Comparison of ENCODE assay signal across 9 mouse cellular contexts in the genomic region with DNA sequence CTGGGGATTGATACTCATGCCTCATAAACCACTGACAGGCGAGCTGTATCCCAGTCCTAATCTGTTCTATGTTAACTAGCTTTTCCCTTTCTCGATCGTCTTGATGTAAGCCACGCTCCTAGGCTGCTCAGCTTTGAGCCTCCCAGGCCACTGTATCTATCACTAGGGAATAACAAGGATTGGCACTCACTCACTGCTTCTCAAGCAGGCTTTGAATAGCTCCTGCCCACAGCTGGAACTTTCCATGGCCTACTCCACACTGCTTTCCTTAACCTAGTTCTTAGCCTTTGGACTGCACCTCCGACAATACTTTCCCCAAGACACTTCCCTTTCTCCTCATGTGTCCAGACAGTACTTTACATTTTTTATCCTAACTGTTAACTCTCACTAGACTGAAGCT. TPM values are rescaled to one million over a fixed set of nuclear protein-coding genes. Genes with fewer than 3 reads are reported as not detected.
DNase-seq lines count a peak whose midpoint lies in the region; ATAC-seq and TF ChIP-seq lines count a peak whose summit lies in the region.
"Had no signal": no experiment of that assay in that cellular context is flagged by ENCODE, and none has a peak within 500 bp of the region (broad histone marks: within the 10 kb centered on the region; RNA-seq: fewer than 3 reads in every experiment).

No protein-coding gene starts in this region.

- WGBS in lung, embryonic 14.5 days: 86% methylated on average over 5 of the region's 5 CpGs
- WGBS in heart, embryonic 10.5 days: 84% methylated on average over 5 of the region's 5 CpGs
- WGBS in neural tube, embryonic 15.5 days: 59% methylated on average over 5 of the region's 5 CpGs

- H3K4me2 ChIP-seq in lung, embryonic 14.5 days: peak overlapping the region; percentile 64
- H3K4me2 ChIP-seq in neural tube, embryonic 15.5 days: peak overlapping the region; percentile 71

- H3K27me3 ChIP-seq in lung, embryonic 14.5 days (ENCODE audit: insufficient read depth, low read length): no peaks in the 10 kb centered on the region
- H3K27me3 ChIP-seq in heart, embryonic 10.5 days (ENCODE audit: insufficient read depth, poor library complexity, severe bottlenecking): no peaks in the 10 kb centered on the region
- H3K27me3 ChIP-seq in neural tube, embryonic 15.5 days (replicated peaks): no peaks in the 10 kb centered on the region
- H3K27me3 ChIP-seq: Patski had no signal

- ATAC-seq in lung, embryonic 14.5 days (ENCODE audit: insufficient read depth): no peak
- no peak for ATAC-seq in neural tube, embryonic 15.5 days (ENCODE audit: low FRiP score)
- ATAC-seq: Patski had no signal

- peaks cover 67% of the 10 kb centered on the region for H3K36me3 ChIP-seq in lung, embryonic 14.5 days (ENCODE audit: insufficient read depth)
- H3K36me3 ChIP-seq in heart, embryonic 10.5 days: peaks cover 69% of the 10 kb centered on the region
- H3K36me3 ChIP-seq in neural tube, embryonic 15.5 days: peaks cover 57% of the 10 kb centered on the region

- peak overlapping the region; percentile 68 for H3K4me3 ChIP-seq in lung, embryonic 14.5 days (ENCODE audit: low read depth, low read length)
- H3K4me3 ChIP-seq in heart, embryonic 10.5 days: peak overlapping the region; percentile 87
- H3K4me3 ChIP-seq in neural tube, embryonic 15.5 days (replicated peaks): peak overlapping the region; percentile 95

- no peak for TF ChIP-seq CTCF in lung, embryonic 14.5 days (IDR thresholded peaks at IDR 0.05; ENCODE audit: low read depth)

- DNase-seq in lung, embryonic 14.5 days: no peak
- DNase-seq in lung, postnatal 10 days: no peak
- no peak for DNase-seq in heart, embryonic 10.5 days (ENCODE audit: low spot score)
- DNase-seq in kidney, postnatal 25 days: peak; percentile 14 to 35
- no peak for DNase-seq in left cerebral cortex, adult 18-20 months (ENCODE audit: low spot score in 2 of 2)
- no peak for DNase-seq in frontal cortex, postnatal 14 days (ENCODE audit: low spot score in 2 of 2)
- no peak for DNase-seq in ovary, postnatal 14 days (ENCODE audit: low spot score)

- no peak overlapping the region for H3K27ac ChIP-seq in lung, embryonic 14.5 days (ENCODE audit: low read depth)
- H3K27ac ChIP-seq in heart, embryonic 10.5 days: no peak overlapping the region
- peak overlapping the region; percentile 20; the same call in 1 of the 2 replicates for H3K27ac ChIP-seq in neural tube, embryonic 15.5 days (replicated peaks)

- H3K9me3 ChIP-seq in lung, embryonic 14.5 days (ENCODE audit: low read depth, low read length): no peaks in the 10 kb centered on the region
- H3K9me3 ChIP-seq in heart, embryonic 10.5 days: no peaks in the 10 kb centered on the region
- H3K9me3 ChIP-seq in neural tube, embryonic 15.5 days (replicated peaks): no peaks in the 10 kb centered on the region

- no peak overlapping the region for H3K9ac ChIP-seq in lung, embryonic 14.5 days
- no peak overlapping the region for H3K9ac ChIP-seq in neural tube, embryonic 15.5 days (replicated peaks)

- no peaks in the 10 kb centered on the region for H3K4me1 ChIP-seq in lung, embryonic 14.5 days (ENCODE audit: insufficient read depth)
- peaks cover 10% of the 10 kb centered on the region for H3K4me1 ChIP-seq in heart, embryonic 10.5 days
- H3K4me1 ChIP-seq in neural tube, embryonic 15.5 days: peaks cover 23% of the 10 kb centered on the region

RNA-seq across cellular contexts. Expression of a gene that starts 1.9 kb away (rescaled TPM):
- polyA plus RNA-seq in lung, embryonic 14.5 days (2014; fragmentation: Nextera tagmentation; extraction: Ambion mirVana): 176 and 184 TPM in 2 replicates
- polyA plus RNA-seq in heart, embryonic 10.5 days (2016; fragmentation: Nextera tagmentation; extraction: Ambion mirVana): 131 and 159 TPM in 2 replicates
- polyA plus RNA-seq in neural tube, embryonic 15.5 days (2015; fragmentation: Nextera tagmentation; extraction: Ambion mirVana): 229 and 230 TPM in 2 replicates
- 100 to 1,000 TPM; 120 to 133 TPM for total RNA-seq in left cerebral cortex, adult 18-20 months (2021)

RNA-seq across cellular contexts. Expression of a gene that starts 58.6 kb away (rescaled TPM):
- polyA plus RNA-seq in lung, embryonic 14.5 days (2014; fragmentation: Nextera tagmentation; extraction: Ambion mirVana): 16.7 and 22.1 TPM in 2 replicates
- polyA plus RNA-seq in heart, embryonic 10.5 days (2016; fragmentation: Nextera tagmentation; extraction: Ambion mirVana): 4.7 and 13.2 TPM in 2 replicates
- 10.2 and 12.5 TPM in 2 replicates for polyA plus RNA-seq in neural tube, embryonic 15.5 days (2015; fragmentation: Nextera tagmentation; extraction: Ambion mirVana)
- 10 to 100 TPM; 13.1 to 13.9 TPM for total RNA-seq in left cerebral cortex, adult 18-20 months (2021)

Comparison
In these comparisons a context has a peak if more than half of its experiments do, and no peak if none do; other contexts are left out.
1. DNase-seq: peak in kidney, postnatal 25 days (2 of 2); none in lung, embryonic 14.5 days (single experiment), lung, postnatal 10 days (single experiment), heart, embryonic 10.5 days (single experiment), left cerebral cortex, adult 18-20 months (0 of 2), frontal cortex, postnatal 14 days (0 of 2) and ovary, postnatal 14 days (single experiment).
2. Peak in every context shown above with its lines, with median percentiles within 50 percentile points of each other: H3K4me3 ChIP-seq.